Mouse (Mus musculus): ENCODE data around the gene Pola1.

Pola1 gene

DNA sequence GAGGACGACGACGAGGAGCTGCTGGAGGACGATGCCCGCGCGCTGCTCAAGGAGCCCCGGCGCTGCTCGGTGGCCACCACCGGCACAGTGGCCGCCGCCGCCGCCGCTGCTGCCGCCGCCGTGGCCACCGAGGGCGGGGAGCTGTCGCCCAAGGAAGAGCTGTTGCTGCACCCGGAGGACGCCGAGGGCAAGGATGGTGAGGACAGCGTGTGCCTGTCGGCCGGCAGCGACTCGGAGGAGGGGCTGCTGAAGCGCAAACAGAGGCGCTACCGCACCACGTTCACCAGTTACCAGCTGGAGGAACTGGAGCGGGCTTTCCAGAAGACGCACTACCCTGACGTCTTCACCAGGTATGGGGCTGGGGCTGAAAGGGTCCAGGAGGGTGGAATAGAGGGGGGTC, 342.9 kb downstream of the Pola1 start:
- no peak for DNase-seq (ENCODE audit: low spot score in 2 of 2)

GRCm38 (mm10) chrX:93288339-93288738, 343.6 kb downstream of the Pola1 start:
- DNase-seq (ENCODE audit: low spot score in 2 of 2): no peak

DNA sequence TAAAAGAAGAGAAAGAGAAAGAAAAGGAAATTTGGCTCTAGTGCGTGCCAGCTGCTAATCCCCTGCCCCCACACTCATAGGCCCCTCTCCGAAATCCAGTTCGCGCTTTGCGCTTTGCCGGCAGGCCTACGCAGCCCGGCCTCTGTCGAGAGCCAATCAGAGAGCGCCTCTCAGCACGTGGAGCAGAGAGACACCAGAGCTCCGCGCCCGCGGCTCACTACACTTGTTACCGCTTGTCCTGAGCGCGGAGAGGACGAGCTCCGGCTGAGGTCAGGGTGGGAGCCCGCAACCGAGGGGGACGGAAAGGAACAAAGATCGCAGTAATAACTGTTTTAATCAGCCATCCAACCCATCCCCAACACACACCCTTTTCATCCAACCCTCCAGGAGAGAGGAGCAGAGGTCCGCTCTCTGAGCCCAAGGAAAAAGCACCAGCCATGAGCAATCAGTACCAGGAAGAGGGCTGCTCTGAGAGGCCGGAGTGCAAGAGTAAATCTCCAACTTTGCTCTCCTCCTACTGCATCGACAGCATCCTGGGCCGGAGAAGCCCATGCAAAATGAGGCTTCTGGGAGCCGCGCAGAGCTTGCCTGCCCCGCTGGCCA, 345.6 kb downstream of the Pola1 start, which contains the start of gene Arx:
TSS of gene Arx (plus strand) at position 155 of the 603 bp plus-strand sequence.
- DNase-seq (ENCODE audit: low spot score in 2 of 2): no peak

DNA sequence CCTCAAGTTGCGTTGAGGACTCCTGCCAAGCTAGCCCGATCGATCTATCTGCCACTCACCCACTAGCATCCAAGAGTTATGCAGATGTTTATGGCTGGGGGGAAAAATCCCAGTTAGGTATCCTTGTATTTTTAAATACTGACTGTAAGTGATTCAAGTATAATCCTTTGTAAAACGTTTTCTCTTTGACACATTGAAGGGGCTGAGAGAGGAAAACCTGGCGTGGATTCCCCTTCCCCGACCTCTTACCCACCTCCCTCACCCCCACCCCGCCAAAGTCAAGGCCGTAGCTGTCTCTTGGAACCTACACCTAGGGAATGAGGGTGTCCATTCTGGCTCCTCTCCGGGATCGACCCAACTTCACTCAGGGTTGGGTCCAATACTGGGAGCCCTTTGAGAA, 346.9 kb downstream of the Pola1 start:
- no peak for DNase-seq (ENCODE audit: low spot score in 2 of 2)

DNA sequence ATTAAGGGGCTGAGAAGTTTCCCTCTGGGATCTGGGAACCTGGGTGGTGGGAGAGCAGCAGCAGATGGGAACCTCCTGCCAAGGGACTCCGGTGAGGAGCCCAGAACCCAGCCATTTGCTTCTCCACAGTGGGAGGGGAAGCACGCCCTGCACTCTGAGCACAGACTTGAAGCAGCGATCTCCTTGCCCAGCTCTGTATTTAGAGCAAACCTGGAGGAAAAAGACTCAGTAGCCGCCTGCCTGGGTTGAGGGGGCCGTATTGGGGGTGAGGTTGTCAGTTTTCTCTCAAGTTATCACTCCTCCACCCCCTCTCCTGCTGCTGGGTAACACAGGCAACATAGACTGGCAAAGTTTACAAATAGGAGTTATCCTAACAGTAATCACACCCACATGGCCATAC, 350.2 kb downstream of the Pola1 start:
- DNase-seq (ENCODE audit: low spot score in 2 of 2): no peak

DNA sequence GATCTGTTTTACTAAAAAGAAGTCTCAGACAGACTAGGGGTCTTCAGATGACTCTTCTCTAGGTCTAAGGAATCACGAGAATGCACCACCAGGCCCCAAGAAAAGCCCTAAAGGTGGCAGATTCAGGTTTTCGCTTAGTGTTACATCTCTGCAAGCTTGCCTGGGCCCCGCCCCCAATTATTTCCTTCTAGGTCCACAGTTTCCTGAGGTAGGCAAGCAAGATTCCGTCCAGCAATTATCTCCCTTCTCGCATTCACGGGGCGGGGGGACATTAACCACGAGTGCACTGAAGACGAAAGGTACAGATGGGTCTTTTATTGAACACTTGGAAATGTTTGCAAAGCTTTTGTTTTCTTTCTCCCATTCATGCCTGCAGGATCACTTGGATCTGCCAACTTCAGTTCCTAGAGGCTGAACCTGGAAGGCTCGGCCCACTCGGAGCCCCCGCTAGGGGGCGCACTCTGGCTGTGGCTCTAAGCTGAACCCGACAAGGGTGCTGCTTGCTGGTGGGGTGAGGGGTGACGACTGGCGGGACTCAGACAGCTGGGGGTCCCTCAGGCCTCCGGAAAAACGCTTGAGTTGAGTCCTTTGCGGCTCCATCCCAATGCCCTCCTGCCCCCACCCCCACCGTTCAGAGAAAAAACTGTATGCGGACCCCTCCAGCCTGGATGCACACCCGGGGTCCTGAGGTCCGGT, 350.8 kb downstream of the Pola1 start:
- no peak for DNase-seq (ENCODE audit: low spot score in 2 of 2)

GRCm38 (mm10) chrX:93279940-93280339, 352.0 kb downstream of the Pola1 start:
- no peak for DNase-seq (ENCODE audit: low spot score in 2 of 2)

GRCm38 (mm10) chrX:93275689-93276088, 356.3 kb downstream of the Pola1 start:
- no peak for DNase-seq (ENCODE audit: low spot score in 2 of 2)
